Mouse (Mus musculus) G1E (cell line): ENCODE measurements around the gene Tspan31. TPM values are rescaled to one million over a fixed set of nuclear protein-coding genes. Genes with fewer than 3 reads are reported as not detected.

Experiments
- ATAC-seq: 2 replicates; pipeline ENCODE4 v1.8.0; 2016; ENCODE audit warnings: mild to moderate bottlenecking; ENCODE audit not compliant: insufficient number of reproducible peaks, poor library complexity, low FRiP score, severe bottlenecking; ENCODE audit errors: extremely low read depth
- DNase-seq: peaks from one replicate; pipeline ENCODE4 v3.0.0; 2012; ENCODE audit warnings: low spot score
- H3K27me3 ChIP-seq: 2 replicates; pipeline ENCODE4 v1.6.1; 2012; ENCODE audit warnings: mild to moderate bottlenecking, low read length, inconsistent platforms; ENCODE audit not compliant: insufficient read depth
- H3K36me3 ChIP-seq: replicated peaks from 2 replicates; pipeline ENCODE3; 2012; ENCODE audit warnings: mild to moderate bottlenecking, inconsistent platforms
- H3K4me1 ChIP-seq: 2 replicates; pipeline ENCODE4 v1.6.1; 2012; ENCODE audit warnings: low read depth, low read length, inconsistent platforms, mixed read lengths; ENCODE audit not compliant: insufficient read depth
- H3K4me3 ChIP-seq: 2 replicates; pipeline ENCODE4 v1.5.1; 2012; ENCODE audit warnings: low read depth, mild to moderate bottlenecking, inconsistent platforms, low read length, moderate library complexity, mixed read lengths
- H3K9me3 ChIP-seq: replicated peaks from 2 replicates; pipeline ENCODE4 v1.6.1; 2012; ENCODE audit warnings: inconsistent platforms
- CTCF ChIP-seq: IDR thresholded peaks from 2 replicates; pipeline ENCODE4 v1.5.1; 2012; ENCODE audit warnings: low read depth, low read length, inconsistent platforms, mixed read lengths
- GATA1 ChIP-seq: IDR thresholded peaks from 2 replicates; pipeline ENCODE4 v1.6.1; 2012; ENCODE audit warnings: borderline replicate concordance, low read length, inconsistent platforms, mixed read lengths
- GATA2 ChIP-seq: IDR thresholded peaks from 2 replicates; pipeline ENCODE4 v1.6.1; 2012; ENCODE audit warnings: low read depth, low read length, inconsistent platforms, borderline replicate concordance
- POLR2AphosphoS5 ChIP-seq: IDR thresholded peaks from 2 replicates; pipeline ENCODE4 v1.6.1; 2012; ENCODE audit warnings: low read depth, low read length, inconsistent platforms; ENCODE audit not compliant: insufficient replicate concordance
- TAL1 ChIP-seq: conservative IDR thresholded peaks from 2 replicates; pipeline ENCODE4 v1.6.1; 2012; ENCODE audit warnings: low read depth, low read length, inconsistent platforms, mixed read lengths
- polyA plus RNA-seq: library from polyadenylated mRNA; stranded (reverse); fragments of >175 nt; gene quantifications from 2 replicates; pipeline ENCODE4 v1.2.3, GENCODE M21; 2012
- total RNA-seq, 2 experiments: library from RNA; stranded (forward) in 1 of 2; stranded (reverse) in 1 of 2; fragments of 200-1000 nt in 1 of 2; fragments of >200 nt in 1 of 2; fragmentation: Nextera tagmentation in 1 of 2; gene quantifications; 2 replicates each; pipeline ENCODE4 v1.2.3; 2014 to 2017

The Tspan31 gene
- total and polyA plus RNA-seq, 3 experiments, result 41.8 to 186 (median 73.6) TPM

- Histone ChIP-seq H3K27me3 (peaks cover 34% of the 10 kb centered on the region), H3K4me1 (peaks cover 22% of the 10 kb centered on the region), H3K4me3 (no peak overlapping the region), H3K36me3 (no peaks in the 10 kb centered on the region), H3K9me3 (no peaks in the 10 kb centered on the region)
- TF ChIP-seq TAL1 (no peak), POLR2AphosphoS5 (no peak), GATA1 (no peak), CTCF (no peak), GATA2 (no peak)
- ATAC-seq (no peak), DNase-seq (no peak)
Measured at GRCm38 (mm10) chr10:127037641-127038040, 32.4 kb downstream of the Tspan31 start.

GRCm38 (mm10) chr10:127036273-127036672 is 33.8 kb downstream of the Tspan31 start:
- ATAC-seq, result no peak
- H3K27me3 ChIP-seq, result peaks cover 31% of the 10 kb centered on the region
- H3K36me3 ChIP-seq, result no peaks in the 10 kb centered on the region
- H3K9me3 ChIP-seq, result no peaks in the 10 kb centered on the region
- no peak for DNase-seq
- peaks cover 15% of the 10 kb centered on the region for H3K4me1 ChIP-seq
- no peak overlapping the region for H3K4me3 ChIP-seq
- TF ChIP-seq GATA2, result no peak
- no peak for TF ChIP-seq TAL1
- TF ChIP-seq CTCF, result no peak
- TF ChIP-seq POLR2AphosphoS5, result no peak
- TF ChIP-seq GATA1, result no peak

GRCm38 (mm10) chr10:127033301-127033741 is 36.7 kb downstream of the Tspan31 start:
- ATAC-seq (no peak), DNase-seq (no peak)
- Histone ChIP-seq H3K9me3 (no peaks in the 10 kb centered on the region), H3K4me1 (peaks cover 15% of the 10 kb centered on the region), H3K4me3 (no peak overlapping the region), H3K27me3 (peaks cover 17% of the 10 kb centered on the region; the same call in 1 of the 2 replicates), H3K36me3 (peaks cover 11% of the 10 kb centered on the region)
- TF ChIP-seq POLR2AphosphoS5, result no peak
- TF ChIP-seq GATA2, result no peak
- no peak for TF ChIP-seq GATA1
- no peak for TF ChIP-seq TAL1
- no peak for TF ChIP-seq CTCF

GRCm38 (mm10) chr10:127030336-127031296 is 39.4 kb downstream of the Tspan31 start, which contains the start of gene Tsfm:
Gene Tsfm (minus strand): TSS chr10:127030840.
- TF ChIP-seq TAL1, result no peak
- peak; percentile 87 for TF ChIP-seq CTCF
- DNase-seq (peak; percentile 89), ATAC-seq (peak; percentile 74)
- H3K27me3 ChIP-seq, result peaks cover 4% of the 10 kb centered on the region; the same call in 1 of the 2 replicates
- H3K36me3 ChIP-seq, result peaks cover 37% of the 10 kb centered on the region
- no peaks in the 10 kb centered on the region for H3K9me3 ChIP-seq
- peak within 1 kb of the TSS; percentile 95 for H3K4me3 ChIP-seq
- peaks cover 15% of the 10 kb centered on the region for H3K4me1 ChIP-seq

GRCm38 (mm10) chr10:127018422-127018821 is 51.6 kb downstream of the Tspan31 start:
- TF ChIP-seq GATA2, result no peak
- no peak for TF ChIP-seq CTCF
- no peak for TF ChIP-seq GATA1
- no peak for TF ChIP-seq POLR2AphosphoS5
- TF ChIP-seq TAL1, result no peak
- ATAC-seq, result no peak
- H3K4me1 ChIP-seq, result no peaks in the 10 kb centered on the region; the same call in 1 of the 2 replicates

More at GRCm38 (mm10) chr10:127018422-127018821, 51.6 kb downstream of the Tspan31 start:
- no peaks in the 10 kb centered on the region for H3K9me3 ChIP-seq
- H3K4me3 ChIP-seq, result no peak overlapping the region
- no peak for DNase-seq
- peaks cover 28% of the 10 kb centered on the region for H3K27me3 ChIP-seq
- peaks cover 31% of the 10 kb centered on the region for H3K36me3 ChIP-seq

Other genes with a start within 250 kb of the Tspan31 start
- 6.8 and 13.4 TPM in 2 replicates for gene Atp23, start 168.9 kb downstream of the Tspan31 start, total RNA-seq (2014; fragmentation: Nextera tagmentation)
- gene Atp23, start 168.9 kb downstream of the Tspan31 start, total RNA-seq (2017), result 15.1 and 19.7 TPM in 2 replicates
- 9.9 and 15.3 TPM in 2 replicates for gene Atp23, start 168.9 kb downstream of the Tspan31 start, polyA plus RNA-seq
- gene Ctdsp2, start 91.5 kb downstream of the Tspan31 start, total RNA-seq (2014; fragmentation: Nextera tagmentation), result 67.2 and 81.4 TPM in 2 replicates
- gene Ctdsp2, start 91.5 kb downstream of the Tspan31 start, total RNA-seq (2017), result 28.1 and 30.2 TPM in 2 replicates
- 143 and 162 TPM in 2 replicates for gene Ctdsp2, start 91.5 kb downstream of the Tspan31 start, polyA plus RNA-seq
- not detected in 2 replicates for gene Avil, start 69.6 kb downstream of the Tspan31 start, total RNA-seq (2014; fragmentation: Nextera tagmentation)
- gene Avil, start 69.6 kb downstream of the Tspan31 start, total RNA-seq (2017), result 0.05 TPM in 1 of 2 replicates, not detected in the other
- gene Avil, start 69.6 kb downstream of the Tspan31 start, polyA plus RNA-seq, result 0.02 TPM in 1 of 2 replicates, not detected in the other
- gene Tsfm, start 39.4 kb downstream of the Tspan31 start, total RNA-seq (2014; fragmentation: Nextera tagmentation), result 44.5 and 59.6 TPM in 2 replicates
- 53.2 and 54.5 TPM in 2 replicates for gene Tsfm, start 39.4 kb downstream of the Tspan31 start, total RNA-seq (2017)
- gene Tsfm, start 39.4 kb downstream of the Tspan31 start, polyA plus RNA-seq, result 58.9 and 66.0 TPM in 2 replicates
- gene Mettl1, start 28.9 kb downstream of the Tspan31 start, total RNA-seq (2014; fragmentation: Nextera tagmentation), result 36.0 and 49.6 TPM in 2 replicates
- 11.2 and 11.3 TPM in 2 replicates for gene Mettl1, start 28.9 kb downstream of the Tspan31 start, total RNA-seq (2017)
- gene Mettl1, start 28.9 kb downstream of the Tspan31 start, polyA plus RNA-seq, result 21.9 and 33.4 TPM in 2 replicates
- 0.68 and 0.97 TPM in 2 replicates for gene Eef1akmt3, start 28.8 kb downstream of the Tspan31 start, total RNA-seq (2014; fragmentation: Nextera tagmentation)
- gene Eef1akmt3, start 28.8 kb downstream of the Tspan31 start, total RNA-seq (2017), result 0.11 and 0.17 TPM in 2 replicates
- gene Eef1akmt3, start 28.8 kb downstream of the Tspan31 start, polyA plus RNA-seq, result 0.09 and 0.17 TPM in 2 replicates
- 2.1 and 4.9 TPM in 2 replicates for gene Cyp27b1, start 22.0 kb downstream of the Tspan31 start, total RNA-seq (2014; fragmentation: Nextera tagmentation)
- gene Cyp27b1, start 22.0 kb downstream of the Tspan31 start, total RNA-seq (2017), result 0.33 TPM in 1 of 2 replicates, not detected in the other
- 0.17 TPM in 2 replicates for gene Cyp27b1, start 22.0 kb downstream of the Tspan31 start, polyA plus RNA-seq
- gene March9, start 10.1 kb downstream of the Tspan31 start, total RNA-seq (2014; fragmentation: Nextera tagmentation), result 0.68 and 1.1 TPM in 2 replicates
- 1.2 and 1.3 TPM in 2 replicates for gene March9, start 10.1 kb downstream of the Tspan31 start, total RNA-seq (2017)
- gene March9, start 10.1 kb downstream of the Tspan31 start, polyA plus RNA-seq, result 0.63 and 0.88 TPM in 2 replicates
- 532 and 608 TPM in 2 replicates for gene Cdk4, start 6.7 kb downstream of the Tspan31 start, total RNA-seq (2014; fragmentation: Nextera tagmentation)
- 648 and 675 TPM in 2 replicates for gene Cdk4, start 6.7 kb downstream of the Tspan31 start, total RNA-seq (2017)
- 1,726 and 1,826 TPM in 2 replicates for gene Cdk4, start 6.7 kb downstream of the Tspan31 start, polyA plus RNA-seq
- gene Agap2, start 5.0 kb upstream of the Tspan31 start, total RNA-seq (2014; fragmentation: Nextera tagmentation), result 0.15 and 1.3 TPM in 2 replicates
- gene Agap2, start 5.0 kb upstream of the Tspan31 start, total RNA-seq (2017), result under 0.01 and 1.1 TPM in 2 replicates
- 0.07 and 0.26 TPM in 2 replicates for gene Agap2, start 5.0 kb upstream of the Tspan31 start, polyA plus RNA-seq
- gene Os9, start 50.9 kb upstream of the Tspan31 start, total RNA-seq (2014; fragmentation: Nextera tagmentation), result 47.9 and 55.4 TPM in 2 replicates
- 95.7 and 99.7 TPM in 2 replicates for gene Os9, start 50.9 kb upstream of the Tspan31 start, total RNA-seq (2017)
- 110 and 126 TPM in 2 replicates for gene Os9, start 50.9 kb upstream of the Tspan31 start, polyA plus RNA-seq
- gene B4galnt1, start 95.0 kb upstream of the Tspan31 start, total RNA-seq (2014; fragmentation: Nextera tagmentation), result 173 and 188 TPM in 2 replicates
- gene B4galnt1, start 95.0 kb upstream of the Tspan31 start, total RNA-seq (2017), result 65.0 and 66.7 TPM in 2 replicates
- 292 and 318 TPM in 2 replicates for gene B4galnt1, start 95.0 kb upstream of the Tspan31 start, polyA plus RNA-seq
- gene Slc26a10, start 110.4 kb upstream of the Tspan31 start, total RNA-seq (2014; fragmentation: Nextera tagmentation), result 8.4 and 10.1 TPM in 2 replicates
- 0.58 and 0.98 TPM in 2 replicates for gene Slc26a10, start 110.4 kb upstream of the Tspan31 start, total RNA-seq (2017)
- gene Slc26a10, start 110.4 kb upstream of the Tspan31 start, polyA plus RNA-seq, result 0.68 and 0.94 TPM in 2 replicates
- 49.0 and 70.1 TPM in 2 replicates for gene Arhgef25, start 119.8 kb upstream of the Tspan31 start, total RNA-seq (2014; fragmentation: Nextera tagmentation)
- gene Arhgef25, start 119.8 kb upstream of the Tspan31 start, total RNA-seq (2017), result 43.0 and 51.4 TPM in 2 replicates
- 98.4 and 120 TPM in 2 replicates for gene Arhgef25, start 119.8 kb upstream of the Tspan31 start, polyA plus RNA-seq
- gene Dtx3, start 125.5 kb upstream of the Tspan31 start, total RNA-seq (2014; fragmentation: Nextera tagmentation), result 318 and 360 TPM in 2 replicates
- gene Dtx3, start 125.5 kb upstream of the Tspan31 start, total RNA-seq (2017), result 95.8 and 125 TPM in 2 replicates
- gene Dtx3, start 125.5 kb upstream of the Tspan31 start, polyA plus RNA-seq, result 213 and 260 TPM in 2 replicates
- gene Pip4k2c, start 141.3 kb upstream of the Tspan31 start, total RNA-seq (2014; fragmentation: Nextera tagmentation), result 136 and 141 TPM in 2 replicates
- 126 and 133 TPM in 2 replicates for gene Pip4k2c, start 141.3 kb upstream of the Tspan31 start, total RNA-seq (2017)
- gene Pip4k2c, start 141.3 kb upstream of the Tspan31 start, polyA plus RNA-seq, result 130 and 151 TPM in 2 replicates
- 0.10 TPM in 1 of 2 replicates, not detected in the other for gene Kif5a, start 193.1 kb upstream of the Tspan31 start, total RNA-seq (2014; fragmentation: Nextera tagmentation)
- gene Kif5a, start 193.1 kb upstream of the Tspan31 start, total RNA-seq (2017), result 0.11 and 0.17 TPM in 2 replicates
- gene Kif5a, start 193.1 kb upstream of the Tspan31 start, polyA plus RNA-seq, result 0.04 and 0.22 TPM in 2 replicates
- gene Dctn2, start 196.1 kb upstream of the Tspan31 start, total RNA-seq (2014; fragmentation: Nextera tagmentation), result 135 TPM in 2 replicates
- gene Dctn2, start 196.1 kb upstream of the Tspan31 start, total RNA-seq (2017), result 139 and 154 TPM in 2 replicates
- gene Dctn2, start 196.1 kb upstream of the Tspan31 start, polyA plus RNA-seq, result 161 and 175 TPM in 2 replicates
- gene Mbd6, start 218.8 kb upstream of the Tspan31 start, total RNA-seq (2014; fragmentation: Nextera tagmentation), result 107 and 121 TPM in 2 replicates
- gene Mbd6, start 218.8 kb upstream of the Tspan31 start, total RNA-seq (2017), result 4.1 and 6.6 TPM in 2 replicates
- gene Mbd6, start 218.8 kb upstream of the Tspan31 start, polyA plus RNA-seq, result 239 and 302 TPM in 2 replicates
- 97.3 and 102 TPM in 2 replicates for gene Mars, start 241.5 kb upstream of the Tspan31 start, total RNA-seq (2014; fragmentation: Nextera tagmentation)
- gene Mars, start 241.5 kb upstream of the Tspan31 start, total RNA-seq (2017), result 109 and 144 TPM in 2 replicates
- 104 and 108 TPM in 2 replicates for gene Mars, start 241.5 kb upstream of the Tspan31 start, polyA plus RNA-seq